Mouse (Mus musculus) ES-Bruce4 (cell line): ENCODE results near the gene 4930513O06Rik.

Experiments used
- CTCF ChIP-seq: IDR thresholded peaks from one replicate; pipeline ENCODE4 v1.8.1; 2011; ENCODE audit warnings: low read depth, low read length
- POLR2A ChIP-seq: IDR thresholded peaks from one replicate; pipeline ENCODE4 v1.8.1; 2011; ENCODE audit warnings: low read length; ENCODE audit not compliant: insufficient read depth

- TF ChIP-seq CTCF: no peak
- no peak for TF ChIP-seq POLR2A
These were observed at the start of gene 4930513O06Rik for GRCm38 (mm10) chrX:139085943-139086342.
